Mouse (Mus musculus) ES-Bruce4 (cell line): ENCODE results near the gene Thra. TPM values are rescaled to one million over a fixed set of nuclear protein-coding genes. Genes with fewer than 3 reads are reported as not detected.
A peak's percentile ranks its signal among the peaks of the same experiment; 100 is the strongest.

ENCODE experiments used
- H3K27ac ChIP-seq: 2 replicates; pipeline ENCODE4 v1.5.1; 2012; ENCODE audit warnings: low read length, inconsistent platforms; ENCODE audit not compliant: insufficient read depth
- H3K27me3 ChIP-seq: 2 replicates; pipeline ENCODE4 v1.6.1; 2012; ENCODE audit warnings: mild to moderate bottlenecking, low read length, inconsistent platforms; ENCODE audit not compliant: control insufficient read depth, poor library complexity, insufficient read depth, severe bottlenecking
- H3K36me3 ChIP-seq: 2 replicates; pipeline ENCODE4 v1.6.1; 2012; ENCODE audit warnings: inconsistent platforms, mild to moderate bottlenecking, low read length, moderate library complexity; ENCODE audit not compliant: control insufficient read depth, poor library complexity, insufficient read depth, severe bottlenecking
- H3K4me1 ChIP-seq: one replicate; pipeline ENCODE4 v1.8.1; 2011; ENCODE audit warnings: low read length; ENCODE audit not compliant: control insufficient read depth, insufficient read depth
- H3K4me3 ChIP-seq: 2 replicates; pipeline ENCODE4 v1.5.1; 2011; ENCODE audit warnings: low read depth, mild to moderate bottlenecking, low read length
- H3K9ac ChIP-seq: 2 replicates; pipeline ENCODE4 v1.6.1; 2012; ENCODE audit warnings: low read depth, mild to moderate bottlenecking, inconsistent platforms; ENCODE audit not compliant: poor library complexity, severe bottlenecking
- H3K9me3 ChIP-seq: replicated peaks from 2 replicates; pipeline ENCODE4 v1.6.1; 2012; ENCODE audit warnings: mild to moderate bottlenecking, low read length, inconsistent platforms; ENCODE audit not compliant: control insufficient read depth, poor library complexity, insufficient read depth, severe bottlenecking
- CTCF ChIP-seq: IDR thresholded peaks from one replicate; pipeline ENCODE4 v1.8.1; 2011; ENCODE audit warnings: low read depth, low read length
- EP300 ChIP-seq: IDR thresholded peaks from 2 replicates; pipeline ENCODE4 v1.6.1; 2011; ENCODE audit warnings: low read depth, low read length; ENCODE audit not compliant: insufficient read depth
- POLR2A ChIP-seq: IDR thresholded peaks from one replicate; pipeline ENCODE4 v1.8.1; 2011; ENCODE audit warnings: low read length; ENCODE audit not compliant: insufficient read depth
- polyA plus RNA-seq: library from polyadenylated mRNA; stranded (reverse); fragments of >200 nt; gene quantifications from 2 replicates; pipeline ENCODE4 v1.2.4, GENCODE M21; 2011; ENCODE audit warnings: low read depth; ENCODE audit not compliant: missing spikeins, insufficient read depth, insufficient read length

Thra gene
- polyA plus RNA-seq, 1 experiment, result 20.7 TPM

GRCm38 (mm10) chr11:98723098-98723497 lies 17.3 kb upstream of the Thra start:
- Histone ChIP-seq H3K27me3 (no peaks in the 10 kb centered on the region), H3K9me3 (no peaks in the 10 kb centered on the region), H3K4me3 (no peak overlapping the region), H3K9ac (no peak overlapping the region), H3K27ac (no peak overlapping the region), H3K36me3 (peaks cover 9% of the 10 kb centered on the region), H3K4me1 (peaks cover 2% of the 10 kb centered on the region)
- TF ChIP-seq POLR2A (no peak), EP300 (no peak), CTCF (no peak)

- Histone ChIP-seq H3K27ac (no peak overlapping the region), H3K27me3 (no peaks in the 10 kb centered on the region), H3K9ac (no peak overlapping the region), H3K9me3 (no peaks in the 10 kb centered on the region), H3K4me3 (no peak overlapping the region), H3K4me1 (no peaks in the 10 kb centered on the region), H3K36me3 (peaks cover 9% of the 10 kb centered on the region)
- no peak for TF ChIP-seq EP300
- no peak for TF ChIP-seq CTCF
- no peak for TF ChIP-seq POLR2A
These were observed 14.4 kb upstream of the Thra start for GRCm38 (mm10) chr11:98725926-98726506.

GRCm38 (mm10) chr11:98729119-98729588 lies 11.3 kb upstream of the Thra start, which contains the start of gene Med24:
Gene Med24 (minus strand): TSS chr11:98729435.
- 0 out of 2 replicates have a peak, but pooled peaks cover 2% of the 10 kb centered on the region for H3K9me3 ChIP-seq
- TF ChIP-seq CTCF (no peak), POLR2A (no peak), EP300 (no peak)
- no peaks in the 10 kb centered on the region for H3K27me3 ChIP-seq
- H3K4me3 ChIP-seq, result peak within 1 kb of the TSS; percentile 97
- peaks cover 9% of the 10 kb centered on the region for H3K36me3 ChIP-seq
- no peak within 1 kb of the TSS for H3K27ac ChIP-seq
- H3K9ac ChIP-seq, result peak within 1 kb of the TSS; percentile 71
- no peaks in the 10 kb centered on the region for H3K4me1 ChIP-seq

GRCm38 (mm10) chr11:98730727-98731126 lies 9.7 kb upstream of the Thra start:
- Histone ChIP-seq H3K27ac (no peak overlapping the region), H3K27me3 (no peaks in the 10 kb centered on the region)
- TF ChIP-seq POLR2A, result no peak
- TF ChIP-seq EP300, result no peak
- TF ChIP-seq CTCF, result no peak

GRCm38 (mm10) chr11:98731134-98731533 lies 9.3 kb upstream of the Thra start:
- no peak for TF ChIP-seq CTCF
- TF ChIP-seq POLR2A, result no peak
- no peak for TF ChIP-seq EP300
- H3K9me3 ChIP-seq, result 0 out of 2 replicates have a peak, but pooled peaks cover 4% of the 10 kb centered on the region

More at GRCm38 (mm10) chr11:98730727-98731126, 9.7 kb upstream of the Thra start:
- Histone ChIP-seq H3K36me3 (peaks cover 8% of the 10 kb centered on the region), H3K4me1 (no peaks in the 10 kb centered on the region), H3K9ac (no peak overlapping the region), H3K9me3 (0 out of 2 replicates have a peak, but pooled peaks cover 4% of the 10 kb centered on the region), H3K4me3 (no peak overlapping the region)

GRCm38 (mm10) chr11:98734020-98734419 lies 6.4 kb upstream of the Thra start:
- no peak overlapping the region for H3K9ac ChIP-seq
- H3K36me3 ChIP-seq, result no peaks in the 10 kb centered on the region
- H3K9me3 ChIP-seq, result 0 out of 2 replicates have a peak, but pooled peaks cover 4% of the 10 kb centered on the region
- no peak for TF ChIP-seq EP300
- peak; percentile 56 for TF ChIP-seq CTCF
- H3K4me3 ChIP-seq, result no peak overlapping the region
- no peak overlapping the region for H3K27ac ChIP-seq
- no peaks in the 10 kb centered on the region for H3K27me3 ChIP-seq
- H3K4me1 ChIP-seq, result peaks cover 4% of the 10 kb centered on the region

More at GRCm38 (mm10) chr11:98731134-98731533, 9.3 kb upstream of the Thra start:
- Histone ChIP-seq H3K4me1 (no peaks in the 10 kb centered on the region), H3K27ac (no peak overlapping the region), H3K9ac (no peak overlapping the region), H3K36me3 (peaks cover 8% of the 10 kb centered on the region), H3K4me3 (no peak overlapping the region), H3K27me3 (no peaks in the 10 kb centered on the region)
